Mouse (Mus musculus): ENCODE data around the gene Dip2b. TPM values are rescaled to one million over a fixed set of nuclear protein-coding genes. Genes with fewer than 3 reads are reported as not detected.

Gene Dip2b
- total and polyA plus RNA-seq, 2 experiments, result 2.0 to 3.1 TPM

GRCm38 (mm10) chr15:100060513-100061140 is 22.2 kb downstream of the Dip2b start:
- no peak for DNase-seq (ENCODE audit: extremely low read depth, low read depth, low spot score)
- Histone ChIP-seq H3K79me2 (ENCODE audit: control insufficient read depth, insufficient read depth, low read length) (peaks cover 30% of the 10 kb centered on the region), H3K27me3 (ENCODE audit: control insufficient read depth, insufficient read depth, low read length) (no peaks in the 10 kb centered on the region), H3K36me3 (ENCODE audit: control insufficient read depth, insufficient read depth, low read length) (no peaks in the 10 kb centered on the region), H3K27ac (replicated peaks; ENCODE audit: insufficient read depth, low read depth, low read length) (no peak overlapping the region; the same call in 1 of the 2 replicates), H3K4me3 (ENCODE audit: insufficient read depth, low read depth, low read length) (no peak overlapping the region), H3K4me1 (ENCODE audit: control insufficient read depth, insufficient read depth, low read length) (peaks cover 5% of the 10 kb centered on the region; the same call in 1 of the 2 replicates), H3K9ac (ENCODE audit: low read depth, low read length) (no peak overlapping the region)
- TF ChIP-seq POLR2A (IDR thresholded peaks at IDR 0.05; ENCODE audit: extremely low read depth, insufficient read depth, low read length) (no peak), CTCF (IDR thresholded peaks at IDR 0.05; ENCODE audit: low read depth, low read length) (no peak)
- WGBS, result 85% methylated on average over 4 of the region's 4 CpGs

DNA sequence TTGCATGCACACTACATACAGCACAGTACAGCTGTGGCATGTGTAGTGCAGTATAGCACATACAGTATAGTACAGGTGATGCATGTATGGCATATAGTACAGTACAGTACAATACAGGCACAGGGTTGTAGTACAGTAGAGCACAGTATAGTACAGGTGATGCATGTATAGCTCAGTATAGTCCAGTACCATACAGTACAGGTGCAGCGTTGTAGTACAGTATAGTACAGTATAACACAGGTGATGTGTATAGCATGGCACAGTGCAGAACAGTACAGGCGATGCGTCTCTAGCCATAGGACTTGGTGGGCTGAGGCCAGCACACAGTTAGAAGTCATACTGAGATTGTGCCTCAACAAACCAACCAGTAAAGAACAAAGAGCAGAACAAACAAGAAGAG is 22.9 kb downstream of the Dip2b start:
- no peak for DNase-seq (ENCODE audit: extremely low read depth, low read depth, low spot score)
- TF ChIP-seq POLR2A (IDR thresholded peaks at IDR 0.05; ENCODE audit: extremely low read depth, insufficient read depth, low read length), result no peak
- no peak for TF ChIP-seq CTCF (IDR thresholded peaks at IDR 0.05; ENCODE audit: low read depth, low read length)
- Histone ChIP-seq H3K4me3 (ENCODE audit: insufficient read depth, low read depth, low read length) (no peak overlapping the region), H3K27me3 (ENCODE audit: control insufficient read depth, insufficient read depth, low read length) (no peaks in the 10 kb centered on the region), H3K36me3 (ENCODE audit: control insufficient read depth, insufficient read depth, low read length) (no peaks in the 10 kb centered on the region), H3K9ac (ENCODE audit: low read depth, low read length) (no peak overlapping the region), H3K4me1 (ENCODE audit: control insufficient read depth, insufficient read depth, low read length) (peaks cover 5% of the 10 kb centered on the region), H3K79me2 (ENCODE audit: control insufficient read depth, insufficient read depth, low read length) (peaks cover 31% of the 10 kb centered on the region), H3K27ac (replicated peaks; ENCODE audit: insufficient read depth, low read depth, low read length) (no peak overlapping the region)
- WGBS, result 96% methylated on average over 3 of the region's 3 CpGs

- Histone ChIP-seq H3K4me1 (ENCODE audit: control insufficient read depth, insufficient read depth, low read length) (peaks cover 7% of the 10 kb centered on the region), H3K27ac (replicated peaks; ENCODE audit: insufficient read depth, low read depth, low read length) (no peak overlapping the region), H3K4me3 (ENCODE audit: insufficient read depth, low read depth, low read length) (no peak overlapping the region), H3K36me3 (ENCODE audit: control insufficient read depth, insufficient read depth, low read length) (no peaks in the 10 kb centered on the region), H3K9ac (ENCODE audit: low read depth, low read length) (no peak overlapping the region), H3K27me3 (ENCODE audit: control insufficient read depth, insufficient read depth, low read length) (no peaks in the 10 kb centered on the region), H3K79me2 (ENCODE audit: control insufficient read depth, insufficient read depth, low read length) (peaks cover 30% of the 10 kb centered on the region)
- DNase-seq (ENCODE audit: extremely low read depth, low read depth, low spot score), result no peak
- WGBS, result 86% methylated on average over 13 of the region's 13 CpGs
- TF ChIP-seq POLR2A (IDR thresholded peaks at IDR 0.05; ENCODE audit: extremely low read depth, insufficient read depth, low read length) (no peak), CTCF (IDR thresholded peaks at IDR 0.05; ENCODE audit: low read depth, low read length) (no peak)
These were observed 24.8 kb downstream of the Dip2b start for GRCm38 (mm10) chr15:100063229-100063773.

GRCm38 (mm10) chr15:100066702-100067101 is 28.2 kb downstream of the Dip2b start:
- 19% methylated on average over 9 of the region's 9 CpGs for WGBS
- TF ChIP-seq CTCF (IDR thresholded peaks at IDR 0.05; ENCODE audit: low read depth, low read length), result no peak
- TF ChIP-seq POLR2A (IDR thresholded peaks at IDR 0.05; ENCODE audit: extremely low read depth, insufficient read depth, low read length), result no peak
- no peaks in the 10 kb centered on the region for H3K27me3 ChIP-seq (ENCODE audit: control insufficient read depth, insufficient read depth, low read length)
- H3K4me3 ChIP-seq (ENCODE audit: insufficient read depth, low read depth, low read length), result no peak overlapping the region
- peaks cover 36% of the 10 kb centered on the region for H3K79me2 ChIP-seq (ENCODE audit: control insufficient read depth, insufficient read depth, low read length)
- H3K9ac ChIP-seq (ENCODE audit: low read depth, low read length), result peak overlapping the region; percentile 6; the same call in 1 of the 2 replicates
- DNase-seq (ENCODE audit: extremely low read depth, low read depth, low spot score), result peak; percentile 72
- H3K36me3 ChIP-seq (ENCODE audit: control insufficient read depth, insufficient read depth, low read length), result no peaks in the 10 kb centered on the region
- H3K27ac ChIP-seq (replicated peaks; ENCODE audit: insufficient read depth, low read depth, low read length), result peak overlapping the region; percentile 31; the same call in 1 of the 2 replicates
- peaks cover 4% of the 10 kb centered on the region; the same call in 1 of the 2 replicates for H3K4me1 ChIP-seq (ENCODE audit: control insufficient read depth, insufficient read depth, low read length)

GRCm38 (mm10) chr15:100069101-100069500 is 30.6 kb downstream of the Dip2b start:
- Histone ChIP-seq H3K4me3 (ENCODE audit: insufficient read depth, low read depth, low read length) (no peak overlapping the region), H3K27ac (replicated peaks; ENCODE audit: insufficient read depth, low read depth, low read length) (no peak overlapping the region), H3K9ac (ENCODE audit: low read depth, low read length) (no peak overlapping the region), H3K4me1 (ENCODE audit: control insufficient read depth, insufficient read depth, low read length) (peaks cover 14% of the 10 kb centered on the region), H3K36me3 (ENCODE audit: control insufficient read depth, insufficient read depth, low read length) (no peaks in the 10 kb centered on the region), H3K79me2 (ENCODE audit: control insufficient read depth, insufficient read depth, low read length) (peaks cover 24% of the 10 kb centered on the region), H3K27me3 (ENCODE audit: control insufficient read depth, insufficient read depth, low read length) (no peaks in the 10 kb centered on the region)
- DNase-seq (ENCODE audit: extremely low read depth, low read depth, low spot score), result no peak
- WGBS, result 84% methylated on average over 4 of the region's 4 CpGs
- TF ChIP-seq POLR2A (IDR thresholded peaks at IDR 0.05; ENCODE audit: extremely low read depth, insufficient read depth, low read length), result no peak
- no peak for TF ChIP-seq CTCF (IDR thresholded peaks at IDR 0.05; ENCODE audit: low read depth, low read length)

DNA sequence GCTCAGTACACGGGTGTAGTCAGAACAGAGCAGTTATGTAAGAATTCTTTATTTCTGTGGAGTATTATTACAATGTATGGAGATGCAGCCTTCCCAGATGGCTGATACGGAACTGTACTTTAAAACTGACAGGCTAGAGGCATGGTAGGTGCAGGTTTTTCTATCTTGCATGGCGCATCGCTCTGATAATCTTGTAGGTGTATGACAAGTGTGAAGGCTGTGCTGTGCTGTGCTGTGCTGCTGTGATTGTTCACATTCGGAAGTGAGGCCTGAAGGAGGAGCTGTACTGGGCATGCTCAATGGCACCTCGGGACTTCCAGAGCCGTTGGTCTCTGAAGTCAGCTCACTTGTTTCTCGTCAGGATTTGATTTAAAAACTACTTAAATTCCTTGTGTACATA is 31.6 kb downstream of the Dip2b start:
- H3K4me3 ChIP-seq (ENCODE audit: insufficient read depth, low read depth, low read length), result no peak overlapping the region
- no peaks in the 10 kb centered on the region for H3K27me3 ChIP-seq (ENCODE audit: control insufficient read depth, insufficient read depth, low read length)
- DNase-seq (ENCODE audit: extremely low read depth, low read depth, low spot score), result no peak
- no peak for TF ChIP-seq POLR2A (IDR thresholded peaks at IDR 0.05; ENCODE audit: extremely low read depth, insufficient read depth, low read length)
- TF ChIP-seq CTCF (IDR thresholded peaks at IDR 0.05; ENCODE audit: low read depth, low read length), result no peak
- no peaks in the 10 kb centered on the region for H3K36me3 ChIP-seq (ENCODE audit: control insufficient read depth, insufficient read depth, low read length)
- no peak overlapping the region for H3K9ac ChIP-seq (ENCODE audit: low read depth, low read length)
- H3K4me1 ChIP-seq (ENCODE audit: control insufficient read depth, insufficient read depth, low read length), result peaks cover 17% of the 10 kb centered on the region
- peaks cover 27% of the 10 kb centered on the region for H3K79me2 ChIP-seq (ENCODE audit: control insufficient read depth, insufficient read depth, low read length)
- no peak overlapping the region for H3K27ac ChIP-seq (replicated peaks; ENCODE audit: insufficient read depth, low read depth, low read length)
- WGBS, result 92% methylated on average over 8 of the region's 8 CpGs
